Comparison of ENCODE assay signal across 8 mouse cellular contexts in genomic region chr19:45717493-45718220, GRCm38 (mm10). TPM values are rescaled to one million over a fixed set of nuclear protein-coding genes. Genes with fewer than 3 reads are reported as not detected.
DNase-seq lines count a peak whose midpoint lies in the region; ATAC-seq lines count a peak whose summit lies in the region.

No protein-coding gene starts in this region.

- no peaks in the 10 kb centered on the region for H3K36me3 ChIP-seq in heart, embryonic 11.5 days (ENCODE audit: control insufficient read depth, insufficient read depth, low read length)
- no peaks in the 10 kb centered on the region for H3K36me3 ChIP-seq in lung, embryonic 16.5 days (ENCODE audit: control insufficient read depth, insufficient read depth, low read length)

- H3K9me3 ChIP-seq in heart, embryonic 11.5 days (replicated peaks; ENCODE audit: control insufficient read depth, low read length): no peaks in the 10 kb centered on the region
- H3K9me3 ChIP-seq in lung, embryonic 16.5 days (ENCODE audit: control insufficient read depth, low read length): no peaks in the 10 kb centered on the region

- peak overlapping the region; percentile 59 for H3K4me2 ChIP-seq in heart, embryonic 11.5 days
- peak overlapping the region; percentile 32 for H3K4me2 ChIP-seq in lung, embryonic 16.5 days (ENCODE audit: low read depth, low read length)

- peak overlapping the region; percentile 17 for H3K4me3 ChIP-seq in heart, embryonic 11.5 days (ENCODE audit: low read depth, low read length)
- H3K4me3 ChIP-seq in lung, embryonic 16.5 days (ENCODE audit: low read length): peak overlapping the region; percentile 15; the same call in 1 of the 2 replicates

- no peaks in the 10 kb centered on the region for H3K27me3 ChIP-seq in heart, embryonic 11.5 days (ENCODE audit: control insufficient read depth, insufficient read depth, low read length)
- H3K27me3 ChIP-seq in lung, embryonic 16.5 days (ENCODE audit: control insufficient read depth, insufficient read depth, low read depth, low read length): no peaks in the 10 kb centered on the region

- H3K27ac ChIP-seq in heart, embryonic 11.5 days (ENCODE audit: low read depth, low read length): no peak overlapping the region
- H3K27ac ChIP-seq in lung, embryonic 16.5 days (ENCODE audit: low read length): no peak overlapping the region

- no peak for ATAC-seq in heart, embryonic 11.5 days (replicated peaks; ENCODE audit: insufficient number of reproducible peaks, low FRiP score, low TSS enrichment)
- ATAC-seq in lung, embryonic 16.5 days (ENCODE audit: low read depth): peak; percentile 78

- 0 out of 2 replicates have a peak overlapping the region, but pooled peaks have one; percentile 43 for H3K9ac ChIP-seq in heart, embryonic 11.5 days (ENCODE audit: low read depth, low read length)
- no peak overlapping the region for H3K9ac ChIP-seq in lung, embryonic 16.5 days (ENCODE audit: low read length)

- WGBS in heart, embryonic 11.5 days (ENCODE audit: insufficient replicate concordance): 6% methylated on average over 16 of the region's 16 CpGs
- 9% methylated on average over 16 of the region's 16 CpGs for WGBS in lung, embryonic 16.5 days

- peak; percentile 41 for DNase-seq in gastrocnemius, postnatal 10 days
- no peak for DNase-seq in gastrocnemius, adult 18-20 months (ENCODE audit: low spot score)
- DNase-seq in cerebellum, postnatal 4 days (ENCODE audit: low spot score in 2 of 2): peak; percentile 35 to 49
- peak; percentile 22 to 45 for DNase-seq in kidney, postnatal 25 days
- peak; percentile 31 for DNase-seq in retina, postnatal 7 days (ENCODE audit: low read depth, low spot score)
- DNase-seq in c-Kit-positive CD71-positive TER-119-positive erythroid progenitor cells, embryonic 14.5 days (ENCODE audit: low spot score): no peak

- H3K4me1 ChIP-seq in heart, embryonic 11.5 days (ENCODE audit: control insufficient read depth, insufficient read depth, low read length): peaks cover 10% of the 10 kb centered on the region
- no peaks in the 10 kb centered on the region for H3K4me1 ChIP-seq in lung, embryonic 16.5 days (replicated peaks; ENCODE audit: control insufficient read depth, insufficient read depth, low read length)

RNA-seq across cellular contexts. Expression of gene Fgf8, which starts 25.1 kb away (rescaled TPM):
- total RNA-seq in gastrocnemius, postnatal 10 days (2021): not detected
- not detected for total RNA-seq in gastrocnemius, adult 18-20 months (2021)
- polyA plus RNA-seq in heart, embryonic 11.5 days (2014; fragmentation: Nextera tagmentation; extraction: Ambion mirVana): 0.66 and 0.73 TPM in 2 replicates
- not detected in 2 replicates for polyA plus RNA-seq in lung, embryonic 16.5 days (2015; fragmentation: Nextera tagmentation; extraction: Ambion mirVana)

RNA-seq across cellular contexts. Expression of gene Npm3, which starts 31.7 kb away (rescaled TPM):
- total RNA-seq in gastrocnemius, postnatal 10 days (2021): 10 to 100 TPM; 19.0 to 21.0 TPM
- 10 to 100 TPM; 10.1 to 11.0 TPM for total RNA-seq in gastrocnemius, adult 18-20 months (2021)
- 11.4 and 13.6 TPM in 2 replicates for polyA plus RNA-seq in heart, embryonic 11.5 days (2014; fragmentation: Nextera tagmentation; extraction: Ambion mirVana)
- polyA plus RNA-seq in lung, embryonic 16.5 days (2015; fragmentation: Nextera tagmentation; extraction: Ambion mirVana): 14.7 and 15.8 TPM in 2 replicates

RNA-seq across cellular contexts. Expression of gene Fbxw4, which starts 57.5 kb away (rescaled TPM):
- total RNA-seq in gastrocnemius, postnatal 10 days (2021): 10 to 100 TPM; 23.3 to 24.7 TPM
- total RNA-seq in gastrocnemius, adult 18-20 months (2021): 10 to 100 TPM; 29.5 to 33.3 TPM
- 2.7 and 4.2 TPM in 2 replicates for polyA plus RNA-seq in heart, embryonic 11.5 days (2014; fragmentation: Nextera tagmentation; extraction: Ambion mirVana)
- polyA plus RNA-seq in lung, embryonic 16.5 days (2015; fragmentation: Nextera tagmentation; extraction: Ambion mirVana): 4.3 and 5.4 TPM in 2 replicates

Comparison
In these comparisons a context has a peak if more than half of its experiments do, and no peak if none do; other contexts are left out.
1. DNase-seq: peak in gastrocnemius, postnatal 10 days (single experiment), cerebellum, postnatal 4 days (2 of 2), kidney, postnatal 25 days (2 of 2) and retina, postnatal 7 days (single experiment); none in gastrocnemius, adult 18-20 months (single experiment) and c-Kit-positive CD71-positive TER-119-positive erythroid progenitor cells, embryonic 14.5 days (single experiment).